Mouse (Mus musculus) cerebellum, adult 18-20 months (tissue): ENCODE results near the gene Cdh13.
A peak's percentile ranks its signal among the peaks of the same experiment; 100 is the strongest.

Source experiments
- DNase-seq, 2 experiments: peaks; one replicate each; pipeline ENCODE4 v3.0.0; 2021

Cdh13 gene

GRCm38 (mm10) chr8:118965101-118965840 is 681.7 kb downstream of the Cdh13 start:
- peak; percentile 16 to 24 for DNase-seq

- no peak for DNase-seq
Observed at GRCm38 (mm10) chr8:118968896-118969295, 685.4 kb downstream of the Cdh13 start.

- DNase-seq = peak; percentile 52 to 54
Observed at GRCm38 (mm10) chr8:118979800-118980199, 696.3 kb downstream of the Cdh13 start.

- no peak for DNase-seq
Observed at GRCm38 (mm10) chr8:118983724-118984123, 700.2 kb downstream of the Cdh13 start.

GRCm38 (mm10) chr8:118986796-118987195 is 703.3 kb downstream of the Cdh13 start:
- no peak for DNase-seq

- DNase-seq = no peak
Observed at GRCm38 (mm10) chr8:118995641-118996188, 712.2 kb downstream of the Cdh13 start.

GRCm38 (mm10) chr8:119000595-119000994 is 717.1 kb downstream of the Cdh13 start:
- DNase-seq = no peak

- peak; percentile 26 to 32 for DNase-seq
Observed at GRCm38 (mm10) chr8:119004821-119005220, 721.3 kb downstream of the Cdh13 start.

GRCm38 (mm10) chr8:119018675-119019074 is 735.1 kb downstream of the Cdh13 start:
- DNase-seq = no peak

- peak; percentile 30 to 32 for DNase-seq
Observed at GRCm38 (mm10) chr8:119020781-119021180, 737.2 kb downstream of the Cdh13 start.

- DNase-seq = no peak
Observed at GRCm38 (mm10) chr8:119021478-119021877, 737.9 kb downstream of the Cdh13 start.

- DNase-seq = no peak
Observed at GRCm38 (mm10) chr8:119022301-119022870, 738.9 kb downstream of the Cdh13 start.

GRCm38 (mm10) chr8:119033398-119033797 is 749.9 kb downstream of the Cdh13 start:
- DNase-seq = peak; percentile 80 to 89

GRCm38 (mm10) chr8:119034037-119034436 is 750.5 kb downstream of the Cdh13 start:
- peak in 1 of 2 experiments; percentile 8 for DNase-seq

GRCm38 (mm10) chr8:119035126-119035525 is 751.6 kb downstream of the Cdh13 start:
- DNase-seq = peak; percentile 90 to 95

- DNase-seq = no peak
Observed at GRCm38 (mm10) chr8:119037571-119037970, 754.0 kb downstream of the Cdh13 start.

- no peak for DNase-seq
Observed at GRCm38 (mm10) chr8:119039358-119039757, 755.8 kb downstream of the Cdh13 start.

GRCm38 (mm10) chr8:119057876-119058275 is 774.3 kb downstream of the Cdh13 start:
- DNase-seq = no peak

- no peak for DNase-seq
Observed at GRCm38 (mm10) chr8:119061671-119062070, 778.1 kb downstream of the Cdh13 start.

GRCm38 (mm10) chr8:119064523-119064922 is 781.0 kb downstream of the Cdh13 start:
- DNase-seq = peak; percentile 63 to 78

GRCm38 (mm10) chr8:119072291-119072690 is 788.8 kb downstream of the Cdh13 start:
- no peak for DNase-seq

- DNase-seq = no peak
Observed at GRCm38 (mm10) chr8:119085022-119085421, 801.5 kb downstream of the Cdh13 start.

- no peak for DNase-seq
Observed at GRCm38 (mm10) chr8:119098261-119098660, 814.7 kb downstream of the Cdh13 start.

- DNase-seq = no peak
Observed at GRCm38 (mm10) chr8:119102871-119103270, 819.3 kb downstream of the Cdh13 start.
